Mouse (Mus musculus): ENCODE results near the gene Foxs1. TPM values are rescaled to one million over a fixed set of nuclear protein-coding genes. Genes with fewer than 3 reads are reported as not detected.

Foxs1 gene
- total and polyA plus RNA-seq, 2 experiments from 2014 or later, result 2.4 to 3.1 TPM

- no peaks in the 10 kb centered on the region for H3K36me3 ChIP-seq (ENCODE audit: insufficient read depth)
- 80% methylated on average over 5 of the region's 5 CpGs for WGBS
Observed at GRCm38 (mm10) chr2:152904127-152904643, 28.8 kb downstream of the Foxs1 start.

GRCm38 (mm10) chr2:152903586-152903985 is 29.4 kb downstream of the Foxs1 start:
- H3K4me2 ChIP-seq (ENCODE audit: low read depth), result no peak overlapping the region
- ATAC-seq (no peak), DNase-seq (no peak)
- no peak for TF ChIP-seq CTCF (IDR thresholded peaks at IDR 0.05; ENCODE audit: low read depth)
- no peaks in the 10 kb centered on the region for H3K27me3 ChIP-seq (ENCODE audit: insufficient read depth, low read length)
- WGBS, result 86% methylated on average over 4 of the region's 4 CpGs
- no peak overlapping the region for H3K27ac ChIP-seq (ENCODE audit: low read depth, low read length)
- no peaks in the 10 kb centered on the region for H3K9me3 ChIP-seq (ENCODE audit: low read length)
- no peak overlapping the region for H3K9ac ChIP-seq
- no peak overlapping the region for H3K4me3 ChIP-seq (ENCODE audit: low read depth, low read length)
- no peaks in the 10 kb centered on the region for H3K36me3 ChIP-seq (ENCODE audit: insufficient read depth)
- H3K4me1 ChIP-seq (ENCODE audit: insufficient read depth), result no peaks in the 10 kb centered on the region

More at GRCm38 (mm10) chr2:152904127-152904643, 28.8 kb downstream of the Foxs1 start:
- ATAC-seq (no peak), DNase-seq (no peak)
- H3K4me2 ChIP-seq (ENCODE audit: low read depth), result no peak overlapping the region
- no peaks in the 10 kb centered on the region for H3K4me1 ChIP-seq (ENCODE audit: insufficient read depth)
- no peak overlapping the region for H3K9ac ChIP-seq
- no peak overlapping the region for H3K4me3 ChIP-seq (ENCODE audit: low read depth, low read length)
- no peaks in the 10 kb centered on the region for H3K27me3 ChIP-seq (ENCODE audit: insufficient read depth, low read length)
- no peak for TF ChIP-seq CTCF (IDR thresholded peaks at IDR 0.05; ENCODE audit: low read depth)
- no peak overlapping the region for H3K27ac ChIP-seq (ENCODE audit: low read depth, low read length)
- H3K9me3 ChIP-seq (ENCODE audit: low read length), result no peaks in the 10 kb centered on the region

GRCm38 (mm10) chr2:152902658-152903057 is 30.4 kb downstream of the Foxs1 start:
- H3K36me3 ChIP-seq (ENCODE audit: insufficient read depth), result no peaks in the 10 kb centered on the region
- no peaks in the 10 kb centered on the region for H3K9me3 ChIP-seq (ENCODE audit: low read length)
- ATAC-seq, result peak; percentile 47; the same call in 1 of the 2 replicates
- 16% methylated on average over 3 of the region's 3 CpGs for WGBS
- peak; percentile 13 for DNase-seq
- no peak for TF ChIP-seq CTCF (IDR thresholded peaks at IDR 0.05; ENCODE audit: low read depth)
- H3K4me3 ChIP-seq (ENCODE audit: low read depth, low read length), result no peak overlapping the region
- no peaks in the 10 kb centered on the region for H3K27me3 ChIP-seq (ENCODE audit: insufficient read depth, low read length)
- H3K27ac ChIP-seq (ENCODE audit: low read depth, low read length), result no peak overlapping the region
- no peak overlapping the region for H3K4me2 ChIP-seq (ENCODE audit: low read depth)
- no peaks in the 10 kb centered on the region for H3K4me1 ChIP-seq (ENCODE audit: insufficient read depth)
- no peak overlapping the region for H3K9ac ChIP-seq

GRCm38 (mm10) chr2:152901296-152901695 is 31.7 kb downstream of the Foxs1 start:
- no peak for DNase-seq
- no peak for ATAC-seq
- Histone ChIP-seq H3K27ac (ENCODE audit: low read depth, low read length) (no peak overlapping the region), H3K27me3 (ENCODE audit: insufficient read depth, low read length) (no peaks in the 10 kb centered on the region), H3K9me3 (ENCODE audit: low read length) (no peaks in the 10 kb centered on the region), H3K4me2 (ENCODE audit: low read depth) (no peak overlapping the region), H3K4me3 (ENCODE audit: low read depth, low read length) (no peak overlapping the region), H3K4me1 (ENCODE audit: insufficient read depth) (no peaks in the 10 kb centered on the region), H3K9ac (no peak overlapping the region), H3K36me3 (ENCODE audit: insufficient read depth) (no peaks in the 10 kb centered on the region)
- TF ChIP-seq CTCF (IDR thresholded peaks at IDR 0.05; ENCODE audit: low read depth), result no peak
- WGBS, result 91% methylated on average over 15 of the region's 15 CpGs

- ATAC-seq (no peak), DNase-seq (no peak)
- H3K4me2 ChIP-seq (ENCODE audit: low read depth), result no peak overlapping the region
- no peaks in the 10 kb centered on the region for H3K4me1 ChIP-seq (ENCODE audit: insufficient read depth)
- H3K9me3 ChIP-seq (ENCODE audit: low read length), result no peaks in the 10 kb centered on the region
- no peak overlapping the region for H3K4me3 ChIP-seq (ENCODE audit: low read depth, low read length)
- no peaks in the 10 kb centered on the region for H3K36me3 ChIP-seq (ENCODE audit: insufficient read depth)
- H3K9ac ChIP-seq, result no peak overlapping the region
- TF ChIP-seq CTCF (IDR thresholded peaks at IDR 0.05; ENCODE audit: low read depth), result no peak
- no peak overlapping the region for H3K27ac ChIP-seq (ENCODE audit: low read depth, low read length)
- 77% methylated on average over 6 of the region's 6 CpGs for WGBS
- H3K27me3 ChIP-seq (ENCODE audit: insufficient read depth, low read length), result no peaks in the 10 kb centered on the region
Observed at GRCm38 (mm10) chr2:152899011-152899410, 34.0 kb downstream of the Foxs1 start.

- DNase-seq, result no peak
- no peaks in the 10 kb centered on the region for H3K9me3 ChIP-seq (ENCODE audit: low read length)
- H3K27me3 ChIP-seq (ENCODE audit: insufficient read depth, low read length), result no peaks in the 10 kb centered on the region
- 87% methylated on average over 3 of the region's 3 CpGs for WGBS
- H3K4me2 ChIP-seq (ENCODE audit: low read depth), result no peak overlapping the region
- no peak for ATAC-seq
- no peak overlapping the region for H3K27ac ChIP-seq (ENCODE audit: low read depth, low read length)
- H3K9ac ChIP-seq, result no peak overlapping the region
- no peaks in the 10 kb centered on the region for H3K4me1 ChIP-seq (ENCODE audit: insufficient read depth)
- no peak overlapping the region for H3K4me3 ChIP-seq (ENCODE audit: low read depth, low read length)
- H3K36me3 ChIP-seq (ENCODE audit: insufficient read depth), result no peaks in the 10 kb centered on the region
- TF ChIP-seq CTCF (IDR thresholded peaks at IDR 0.05; ENCODE audit: low read depth), result no peak
Observed at GRCm38 (mm10) chr2:152896926-152897325, 36.1 kb downstream of the Foxs1 start.

GRCm38 (mm10) chr2:152895834-152896233 is 37.2 kb downstream of the Foxs1 start:
- Histone ChIP-seq H3K9me3 (ENCODE audit: low read length) (no peaks in the 10 kb centered on the region), H3K9ac (no peak overlapping the region), H3K4me2 (ENCODE audit: low read depth) (no peak overlapping the region), H3K27ac (ENCODE audit: low read depth, low read length) (no peak overlapping the region), H3K4me3 (ENCODE audit: low read depth, low read length) (no peak overlapping the region), H3K27me3 (ENCODE audit: insufficient read depth, low read length) (no peaks in the 10 kb centered on the region), H3K36me3 (ENCODE audit: insufficient read depth) (no peaks in the 10 kb centered on the region), H3K4me1 (ENCODE audit: insufficient read depth) (no peaks in the 10 kb centered on the region)
- DNase-seq, result no peak
- no peak for TF ChIP-seq CTCF (IDR thresholded peaks at IDR 0.05; ENCODE audit: low read depth)
- no peak for ATAC-seq
- WGBS, result 85% methylated on average over 9 of the region's 9 CpGs

Measured in forebrain, postnatal 0 days (tissue).